Mouse (Mus musculus) midbrain, embryonic 11.5 days (tissue): Measurements from ENCODE around the gene Cyb5rl. TPM values are rescaled to one million over a fixed set of nuclear protein-coding genes. Genes with fewer than 3 reads are reported as not detected.

Source experiments
- ATAC-seq: fragments of 200-750 bp; cut with Nextera tagmentation; 2 replicates; pipeline ENCODE4 v1.8.0; 2017; ENCODE audit warnings: moderate TSS enrichment, moderate library complexity; ENCODE audit not compliant: low FRiP score
- DNase-seq: peaks from one replicate; pipeline ENCODE4 v3.0.0; 2015; ENCODE audit warnings: low spot score; ENCODE audit errors: missing footprints
- H3K27ac ChIP-seq: fragments of 300-500 bp; sonication (generic); 2 replicates; pipeline ENCODE4 v1.5.1; 2014; ENCODE audit warnings: low read depth, low read length
- H3K27me3 ChIP-seq: fragments of 300-500 bp; sonication (generic); 2 replicates; pipeline ENCODE4 v1.6.1; 2014; ENCODE audit warnings: mild to moderate bottlenecking, low read length, moderate library complexity, mixed read lengths; ENCODE audit not compliant: control insufficient read depth, insufficient read depth
- H3K36me3 ChIP-seq: fragments of 300-500 bp; sonication (generic); 2 replicates; pipeline ENCODE4 v1.6.1; 2014; ENCODE audit warnings: mild to moderate bottlenecking, low read length, moderate library complexity, mixed read lengths; ENCODE audit not compliant: control insufficient read depth, insufficient read depth
- H3K4me1 ChIP-seq: fragments of 300-500 bp; sonication (generic); 2 replicates; pipeline ENCODE4 v1.6.1; 2014; ENCODE audit warnings: low read length; ENCODE audit not compliant: control insufficient read depth, insufficient read depth
- H3K4me2 ChIP-seq: fragments of 300-500 bp; sonication (generic); 2 replicates; pipeline ENCODE4 v1.6.1; 2014; ENCODE audit warnings: mild to moderate bottlenecking, moderate library complexity
- H3K4me3 ChIP-seq: fragments of 300-500 bp; sonication (generic); 2 replicates; pipeline ENCODE4 v1.5.1; 2014; ENCODE audit warnings: low read depth, low read length
- H3K9ac ChIP-seq: fragments of 300-500 bp; sonication (generic); 2 replicates; pipeline ENCODE4 v1.6.1; 2014; ENCODE audit warnings: low read length
- H3K9me3 ChIP-seq: fragments of 300-500 bp; sonication (generic); 2 replicates; pipeline ENCODE4 v1.6.1; 2016; ENCODE audit warnings: low read length; ENCODE audit not compliant: control insufficient read depth
- WGBS: fragments of 180-500 bp; shearing (Covaris S2); extraction: QIAGEN DNeasy Blood & Tissue Kit; methylation state at CpG from one replicate; pipeline ENCODE4 v1.1.7; 2014; 5-methylcytosine and 5-hydroxymethylcytosine counted together
- polyA plus RNA-seq: library from polyadenylated mRNA; unstranded; fragments of >200 nt; fragmentation: Nextera tagmentation; extraction: Ambion mirVana; gene quantifications from 2 replicates; pipeline ENCODE4 v1.2.1, GENCODE M21; 2014

Cyb5rl gene
- polyA plus RNA-seq, 1 experiment from 2014 or later = 5.6 TPM

- DNase-seq = no peak
- no peak for ATAC-seq
- Histone ChIP-seq H3K36me3 (peaks cover 9% of the 10 kb centered on the region), H3K27ac (no peak overlapping the region), H3K4me3 (no peak overlapping the region), H3K9me3 (no peaks in the 10 kb centered on the region), H3K27me3 (no peaks in the 10 kb centered on the region), H3K9ac (no peak overlapping the region), H3K4me2 (no peak overlapping the region), H3K4me1 (peaks cover 3% of the 10 kb centered on the region; the same call in 1 of the 2 replicates)
- WGBS = 52% methylated on average over 5 of the region's 5 CpGs
These were observed 13.7 kb upstream of the Cyb5rl start for GRCm38 (mm10) chr4:107052962-107053553.

DNA sequence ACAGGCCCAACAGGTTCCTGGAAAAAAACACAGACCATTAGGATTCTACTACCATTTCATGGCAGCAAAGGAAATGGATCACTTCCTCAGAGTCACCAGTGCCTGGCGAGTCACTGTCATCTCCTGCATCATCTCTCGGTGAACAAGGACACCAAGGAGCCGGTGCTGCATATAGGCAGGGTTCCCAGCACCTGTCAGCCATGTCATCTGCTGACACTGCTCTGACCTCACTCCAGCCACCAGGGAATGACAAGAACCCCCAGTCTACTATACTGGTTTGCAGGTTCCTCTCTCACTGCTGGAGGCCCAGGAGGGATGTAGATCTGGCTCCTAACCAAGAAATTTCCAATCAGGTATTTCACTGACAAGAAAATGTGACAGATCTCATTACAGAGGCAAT is 10.7 kb upstream of the Cyb5rl start:
- Histone ChIP-seq H3K4me1 (peaks cover 1% of the 10 kb centered on the region; the same call in 1 of the 2 replicates), H3K27ac (no peak overlapping the region), H3K4me2 (no peak overlapping the region), H3K27me3 (no peaks in the 10 kb centered on the region), H3K4me3 (no peak overlapping the region), H3K9me3 (no peaks in the 10 kb centered on the region), H3K9ac (no peak overlapping the region), H3K36me3 (peaks cover 13% of the 10 kb centered on the region)
- ATAC-seq = no peak
- no peak for DNase-seq
- WGBS = 93% methylated on average over 3 of the region's 3 CpGs

DNA sequence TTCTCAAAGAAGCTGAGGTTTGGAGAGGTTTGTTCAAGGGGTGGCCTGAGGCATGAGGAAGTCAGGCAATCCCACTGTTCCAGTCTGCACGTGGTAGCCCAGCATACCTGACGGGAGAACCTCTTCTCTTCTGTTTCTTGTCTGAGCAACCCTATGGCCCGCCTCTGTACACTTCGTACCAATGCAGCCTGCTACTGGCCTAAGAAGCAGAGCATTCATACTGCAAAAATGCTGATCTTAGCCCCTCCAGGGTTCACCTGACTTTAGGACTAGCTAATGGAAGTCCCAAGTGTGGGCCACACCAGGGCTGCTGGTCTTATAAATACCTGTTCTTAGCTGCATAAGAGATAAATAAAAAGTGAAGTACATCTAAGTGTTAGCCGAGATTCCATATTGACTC is 8.4 kb upstream of the Cyb5rl start:
- H3K4me1 ChIP-seq = no peaks in the 10 kb centered on the region
- no peaks in the 10 kb centered on the region for H3K27me3 ChIP-seq
- no peak overlapping the region for H3K4me3 ChIP-seq
- ATAC-seq (no peak), DNase-seq (peak; percentile 59)
- no peak overlapping the region for H3K4me2 ChIP-seq
- H3K27ac ChIP-seq = no peak overlapping the region
- WGBS = 91% methylated on average over 5 of the region's 5 CpGs
- H3K9me3 ChIP-seq = no peaks in the 10 kb centered on the region
- H3K36me3 ChIP-seq = peaks cover 19% of the 10 kb centered on the region
- H3K9ac ChIP-seq = no peak overlapping the region

DNA sequence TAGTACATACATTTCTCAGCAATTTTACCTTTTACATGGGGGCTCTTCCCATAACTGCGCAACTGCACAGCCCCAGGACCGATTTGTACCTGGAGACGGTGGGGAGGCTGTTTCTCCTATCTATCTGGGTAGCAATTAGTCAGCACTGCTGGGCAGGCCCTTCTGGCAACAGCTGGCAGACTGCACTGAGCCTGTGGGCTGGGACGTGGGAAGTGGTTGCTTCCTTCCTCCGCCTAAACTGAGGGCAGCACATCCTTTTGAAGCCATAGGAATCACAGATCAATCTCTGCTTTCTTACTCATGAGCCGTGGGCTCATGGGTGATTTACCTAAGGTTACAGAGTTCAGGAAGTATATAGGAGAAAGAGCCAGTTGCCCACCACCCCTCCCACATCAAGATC is 8.0 kb upstream of the Cyb5rl start:
- Histone ChIP-seq H3K36me3 (peaks cover 19% of the 10 kb centered on the region), H3K4me3 (no peak overlapping the region), H3K4me2 (no peak overlapping the region), H3K9me3 (no peaks in the 10 kb centered on the region), H3K4me1 (no peaks in the 10 kb centered on the region), H3K27me3 (no peaks in the 10 kb centered on the region), H3K9ac (no peak overlapping the region), H3K27ac (no peak overlapping the region)
- DNase-seq (no peak), ATAC-seq (no peak)
- WGBS = 90% methylated on average over 6 of the region's 6 CpGs

GRCm38 (mm10) chr4:107061560-107061959 is 5.2 kb upstream of the Cyb5rl start:
- Histone ChIP-seq H3K27ac (no peak overlapping the region), H3K9ac (no peak overlapping the region), H3K9me3 (no peaks in the 10 kb centered on the region), H3K4me3 (no peak overlapping the region), H3K4me2 (no peak overlapping the region), H3K27me3 (no peaks in the 10 kb centered on the region), H3K4me1 (peaks cover 7% of the 10 kb centered on the region), H3K36me3 (peaks cover 21% of the 10 kb centered on the region)
- 88% methylated on average over 4 of the region's 4 CpGs for whole genome bisulfite sequencing
- DNase-seq (no peak), ATAC-seq (no peak)

- no peak overlapping the region for H3K27ac ChIP-seq
- peaks cover 12% of the 10 kb centered on the region for H3K4me1 ChIP-seq
- no peak overlapping the region for H3K9ac ChIP-seq
- no peak overlapping the region for H3K4me3 ChIP-seq
- ATAC-seq (no peak), DNase-seq (no peak)
- no peak overlapping the region for H3K4me2 ChIP-seq
- H3K36me3 ChIP-seq = peaks cover 17% of the 10 kb centered on the region
- no peaks in the 10 kb centered on the region for H3K9me3 ChIP-seq
- WGBS = 90% methylated on average over 3 of the region's 3 CpGs
- H3K27me3 ChIP-seq = no peaks in the 10 kb centered on the region
These were observed 3.6 kb upstream of the Cyb5rl start for GRCm38 (mm10) chr4:107063214-107063613.

- WGBS = 89% methylated on average over 5 of the region's 5 CpGs
- DNase-seq = no peak
- ATAC-seq = no peak
- H3K9ac ChIP-seq = no peak overlapping the region
- H3K36me3 ChIP-seq = peaks cover 16% of the 10 kb centered on the region
- H3K27me3 ChIP-seq = no peaks in the 10 kb centered on the region
- H3K27ac ChIP-seq = no peak overlapping the region
- H3K4me2 ChIP-seq = no peak overlapping the region
- no peaks in the 10 kb centered on the region for H3K9me3 ChIP-seq
- peaks cover 12% of the 10 kb centered on the region for H3K4me1 ChIP-seq
- H3K4me3 ChIP-seq = no peak overlapping the region
These were observed 2.2 kb upstream of the Cyb5rl start for GRCm38 (mm10) chr4:107064394-107065098.

GRCm38 (mm10) chr4:107067151-107067840 is 508 bp downstream of the Cyb5rl start:
- peak; percentile 52 for ATAC-seq
- Histone ChIP-seq H3K4me1 (peaks cover 12% of the 10 kb centered on the region), H3K4me2 (peak overlapping the region; percentile 99), H3K9me3 (no peaks in the 10 kb centered on the region), H3K27me3 (no peaks in the 10 kb centered on the region), H3K4me3 (peak overlapping the region; percentile 90), H3K36me3 (peaks cover 6% of the 10 kb centered on the region), H3K27ac (no peak overlapping the region), H3K9ac (peak overlapping the region; percentile 87)
- DNase-seq = no peak
- 3% methylated on average over 33 of the region's 33 CpGs for WGBS

- no peak overlapping the region for H3K9ac ChIP-seq
- H3K36me3 ChIP-seq = no peaks in the 10 kb centered on the region; the same call in 1 of the 2 replicates
- no peak overlapping the region for H3K4me2 ChIP-seq
- no peak overlapping the region for H3K4me3 ChIP-seq
- WGBS = 77% methylated on average over 9 of the region's 9 CpGs
- no peak for DNase-seq
- peaks cover 9% of the 10 kb centered on the region for H3K4me1 ChIP-seq
- H3K27ac ChIP-seq = no peak overlapping the region
- no peak for ATAC-seq
- no peaks in the 10 kb centered on the region for H3K9me3 ChIP-seq
- no peaks in the 10 kb centered on the region for H3K27me3 ChIP-seq
These were observed 5.6 kb downstream of the Cyb5rl start for GRCm38 (mm10) chr4:107072343-107072742.
